Mouse (Mus musculus): ENCODE data around the gene Fau. TPM values are rescaled to one million over a fixed set of nuclear protein-coding genes. Genes with fewer than 3 reads are reported as not detected.

Gene Fau
- total RNA-seq, 2 experiments from 2014 or later: 1,446 to 1,549 TPM

DNA sequence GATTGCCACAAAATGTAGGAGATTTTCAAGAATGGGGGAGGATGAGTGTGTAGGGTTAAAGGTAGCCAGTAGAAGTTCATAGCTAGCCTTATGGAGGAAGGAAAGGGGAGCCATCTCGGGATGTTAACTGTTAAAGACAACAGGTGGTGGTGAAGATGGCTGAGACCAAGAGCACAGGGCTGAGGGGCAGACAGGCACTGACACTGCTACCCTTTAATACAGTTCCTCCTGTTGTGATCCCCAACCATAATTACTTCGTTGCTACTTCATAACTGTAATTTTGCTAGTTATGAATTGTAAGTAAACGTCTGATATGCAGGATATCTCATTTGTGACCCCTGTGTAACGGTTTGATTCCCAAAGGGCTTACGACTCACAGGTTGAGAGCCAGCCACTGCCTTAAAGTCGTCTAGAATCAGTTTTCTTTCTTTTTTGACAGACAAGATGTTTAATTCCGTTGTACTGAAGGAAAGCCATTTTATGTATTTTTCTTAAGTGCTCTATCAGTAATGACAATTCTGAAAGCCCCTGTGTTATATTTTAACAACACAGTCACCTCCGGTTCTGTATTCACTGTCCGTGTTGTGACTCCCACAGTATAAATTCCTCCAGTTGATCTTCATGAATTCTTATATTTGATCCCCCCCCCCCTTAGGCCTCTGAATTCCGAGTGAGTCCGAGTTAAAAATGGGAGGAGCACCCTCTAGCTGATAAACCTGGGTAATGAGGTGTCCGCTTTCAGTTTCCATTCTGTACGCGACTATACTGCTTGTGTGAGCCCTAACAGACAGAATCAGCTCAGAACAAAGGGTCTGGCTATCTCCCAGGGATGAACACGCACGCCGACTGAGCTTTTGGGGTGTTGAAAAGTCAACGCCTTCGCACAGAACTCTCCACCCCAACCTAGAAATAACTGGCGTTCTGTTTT, 12.0 kb upstream of the Fau start:
- no peak for DNase-seq (ENCODE audit: low spot score in 2 of 2)

DNA sequence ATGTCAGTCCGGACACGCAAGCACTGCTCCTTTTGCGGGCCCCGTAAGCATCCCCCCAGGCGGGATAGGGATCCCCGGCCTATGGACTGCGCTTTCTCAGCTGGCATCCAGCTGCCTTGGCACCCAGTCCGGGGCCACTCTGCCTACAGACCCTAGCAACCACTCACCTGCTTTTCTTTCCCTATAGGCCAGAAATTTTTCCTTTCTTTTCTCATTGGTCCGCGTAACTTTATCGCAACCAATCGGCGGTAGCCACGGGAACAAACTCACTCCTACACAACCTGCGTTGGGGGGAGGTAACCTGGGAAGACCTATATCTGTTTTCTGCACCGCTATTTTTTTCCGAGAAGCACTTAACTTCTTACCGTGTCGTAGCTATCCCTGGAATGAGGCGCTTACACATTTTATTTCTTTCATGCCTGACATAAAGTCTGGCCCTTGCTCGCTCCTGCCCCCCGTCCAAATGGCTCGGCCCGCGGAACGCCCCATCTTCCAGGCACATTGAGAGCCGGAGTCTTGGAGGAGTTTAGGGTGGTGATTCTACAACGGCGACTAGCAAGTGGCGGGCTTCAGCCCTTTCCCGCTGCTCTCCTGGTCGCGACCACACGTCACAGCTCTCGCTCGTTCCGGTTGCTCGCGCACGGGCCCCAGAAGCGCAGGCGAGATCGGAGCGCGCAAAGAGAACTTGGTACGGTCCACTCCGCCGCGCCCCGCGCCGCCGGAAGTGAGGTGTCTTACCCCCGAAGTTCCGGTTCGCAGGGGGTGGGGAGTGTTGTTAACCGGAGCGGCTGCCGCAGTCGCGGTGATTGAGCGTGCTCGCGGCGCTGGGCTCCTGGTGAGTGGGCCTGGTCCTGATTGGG, 11.1 kb upstream of the Fau start, which contains the start of gene Syvn1:
Syvn1 (plus strand) TSS at position 283 of the 860 bp plus-strand sequence.
- DNase-seq (ENCODE audit: low spot score in 2 of 2): peak; percentile 65 to 79

DNA sequence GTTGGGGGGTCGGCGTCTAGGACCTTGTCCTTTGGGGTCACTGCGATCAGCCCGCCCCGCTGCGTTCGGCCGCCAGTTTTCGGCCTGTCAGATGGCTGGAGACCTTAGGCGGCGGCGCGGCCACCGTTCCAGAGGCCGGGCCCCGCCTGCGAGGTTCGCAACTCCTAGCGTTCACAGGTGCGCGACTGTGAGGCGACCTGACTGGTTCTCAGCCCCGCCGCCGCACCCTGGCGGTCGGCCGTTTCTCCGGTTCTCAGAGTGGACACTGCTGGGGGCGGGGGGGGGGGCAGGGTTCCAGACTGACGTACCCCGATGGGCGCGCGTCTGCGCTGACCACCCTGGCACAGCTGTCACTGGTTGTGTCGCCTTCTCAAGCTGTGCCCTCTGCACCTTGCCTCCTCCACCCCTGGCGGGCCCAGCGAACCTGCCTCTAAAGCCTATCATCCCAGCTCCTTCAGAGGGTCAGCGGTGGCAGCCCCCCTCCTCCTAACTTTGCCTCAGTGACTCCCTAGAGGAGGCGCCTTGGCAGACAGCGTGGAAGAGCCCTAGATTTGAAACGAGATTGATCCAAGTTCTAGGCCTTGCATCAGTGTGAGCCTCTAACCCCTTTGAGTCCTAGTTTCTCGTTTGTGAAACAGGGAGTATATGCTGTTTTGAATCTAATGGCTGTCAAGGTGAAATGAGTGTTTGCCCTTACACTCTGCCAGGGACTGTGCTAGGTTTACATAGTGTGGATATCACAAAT, 10.3 kb upstream of the Fau start:
- no peak for DNase-seq (ENCODE audit: low spot score in 2 of 2)

DNA sequence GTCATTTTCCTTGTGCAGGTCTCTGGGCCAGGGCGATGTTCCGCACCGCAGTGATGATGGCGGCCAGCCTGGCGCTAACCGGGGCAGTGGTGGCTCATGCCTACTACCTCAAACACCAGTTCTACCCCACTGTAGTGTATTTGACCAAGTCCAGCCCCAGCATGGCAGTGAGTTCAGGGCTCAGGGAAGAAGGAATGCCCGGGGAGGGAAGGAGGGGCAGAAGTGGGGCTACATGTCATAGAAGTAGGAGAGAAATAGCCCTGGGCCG, 9.8 kb upstream of the Fau start:
- DNase-seq (ENCODE audit: low spot score in 2 of 2): no peak

DNA sequence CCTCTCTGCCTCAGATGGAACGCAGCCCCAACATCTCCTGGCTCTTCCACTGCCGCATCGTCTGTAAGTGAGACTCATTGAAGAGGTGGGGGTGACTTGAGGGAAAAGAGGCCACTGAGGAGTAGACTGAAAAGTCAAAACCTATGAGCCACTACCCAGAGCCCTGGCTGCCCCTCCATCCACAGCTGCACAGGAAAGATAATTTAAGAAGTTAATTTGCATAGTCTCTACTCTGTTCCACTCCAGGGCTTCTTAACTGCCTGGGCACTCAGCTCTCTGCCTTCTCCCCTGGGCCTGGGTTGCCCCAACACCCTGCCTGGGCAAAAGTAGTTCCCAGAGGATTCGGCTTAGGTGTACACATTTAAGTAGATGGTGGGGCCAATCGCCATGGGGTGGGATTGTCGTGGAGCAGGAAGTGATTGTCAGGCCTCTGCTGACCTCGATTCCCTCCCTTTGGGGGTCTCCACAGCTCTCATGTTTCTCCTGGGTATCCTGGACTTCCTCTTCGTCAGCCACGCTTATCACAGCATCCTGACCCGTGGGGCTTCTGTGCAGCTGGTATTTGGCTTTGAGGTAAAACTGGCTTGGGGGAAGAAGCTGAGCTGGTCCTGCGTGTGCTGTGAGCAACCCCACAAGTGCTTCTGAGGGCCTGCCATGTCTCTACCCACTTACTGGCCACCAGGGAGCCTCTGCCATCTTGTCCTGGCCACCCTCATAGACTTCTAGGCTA, 8.8 kb upstream of the Fau start:
- no peak for DNase-seq (ENCODE audit: low spot score in 2 of 2)

DNA sequence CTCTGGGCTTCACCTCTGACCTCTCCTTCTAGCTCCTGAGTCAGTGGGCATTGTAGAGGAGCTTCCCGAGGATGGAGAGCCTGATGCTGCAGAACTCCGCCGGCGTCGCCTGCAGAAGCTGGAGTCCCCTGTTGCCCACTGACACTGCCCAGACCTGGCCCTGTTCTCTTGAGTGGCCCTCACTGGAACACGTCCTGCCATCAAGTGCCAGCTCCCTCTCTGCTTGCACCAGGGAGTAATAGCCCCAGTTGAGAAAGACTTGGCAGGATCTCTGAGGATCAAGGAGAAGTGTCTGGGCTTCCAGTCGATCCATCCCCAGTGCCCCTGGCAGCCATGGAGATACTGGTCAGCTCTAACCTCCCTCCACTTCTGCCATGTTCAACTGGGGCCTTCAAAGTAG, 5.1 kb upstream of the Fau start:
- DNase-seq (ENCODE audit: low spot score in 2 of 2): no peak

DNA sequence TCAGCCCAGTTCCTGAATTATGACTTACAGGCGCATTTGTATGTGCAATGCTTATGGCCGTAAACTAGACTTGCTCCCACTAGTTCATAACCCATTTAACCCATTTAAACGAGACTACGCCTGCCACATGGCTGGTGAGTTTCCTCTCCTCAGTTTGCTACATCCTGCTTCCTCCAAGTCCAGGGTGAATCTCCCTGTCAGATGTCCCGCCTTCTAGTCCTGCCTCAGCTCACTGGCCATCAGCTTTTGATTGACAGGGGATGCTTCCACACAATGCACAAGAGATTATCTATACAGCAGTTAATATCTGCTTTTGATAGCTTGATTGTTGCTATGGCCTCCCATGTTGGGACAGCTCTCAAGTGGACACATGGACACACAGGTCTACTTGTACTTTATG, 3.3 kb upstream of the Fau start:
- DNase-seq (ENCODE audit: low spot score in 2 of 2): no peak

DNA sequence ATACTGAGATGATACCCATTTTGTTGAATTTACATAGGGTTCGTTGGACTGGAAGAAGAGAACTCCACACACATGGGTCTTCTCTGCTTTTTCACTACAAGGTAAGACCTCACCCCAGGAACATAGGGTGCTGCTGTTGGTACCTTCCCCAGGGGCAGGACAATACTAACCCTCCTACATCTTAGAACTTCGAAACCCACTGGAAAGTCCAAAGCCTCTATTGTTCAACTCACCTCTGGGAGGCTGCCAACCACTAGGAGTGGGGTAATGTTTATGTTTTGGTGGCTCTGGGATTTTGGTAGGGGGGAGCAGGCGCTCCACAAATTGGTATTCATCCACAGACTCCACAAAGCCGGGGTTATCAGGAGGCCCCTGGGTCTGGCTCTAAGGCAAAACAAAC, 948 bp upstream of the Fau start:
- DNase-seq (ENCODE audit: low spot score in 2 of 2): no peak

DNA sequence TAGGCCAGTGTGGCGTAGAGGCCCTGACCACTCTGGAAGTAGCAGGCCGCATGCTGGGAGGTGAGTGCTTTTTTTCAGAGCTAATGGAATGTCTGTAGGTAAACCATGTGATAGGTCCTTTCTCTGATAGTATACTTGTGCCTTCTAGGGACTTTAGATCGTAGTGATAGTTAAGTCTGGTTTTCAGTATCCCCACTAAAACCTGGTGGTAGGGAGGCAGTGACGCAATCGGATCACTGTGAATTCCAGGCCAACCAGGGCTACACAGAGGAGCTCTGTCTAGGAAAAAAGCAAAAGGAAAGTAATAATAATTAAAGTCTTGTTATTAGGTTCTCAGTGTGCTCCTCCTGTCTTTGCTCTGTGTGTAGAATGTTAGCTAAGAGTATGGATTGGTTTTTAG, 869 bp downstream of the Fau start:
- DNase-seq (ENCODE audit: low spot score in 2 of 2): no peak

DNA sequence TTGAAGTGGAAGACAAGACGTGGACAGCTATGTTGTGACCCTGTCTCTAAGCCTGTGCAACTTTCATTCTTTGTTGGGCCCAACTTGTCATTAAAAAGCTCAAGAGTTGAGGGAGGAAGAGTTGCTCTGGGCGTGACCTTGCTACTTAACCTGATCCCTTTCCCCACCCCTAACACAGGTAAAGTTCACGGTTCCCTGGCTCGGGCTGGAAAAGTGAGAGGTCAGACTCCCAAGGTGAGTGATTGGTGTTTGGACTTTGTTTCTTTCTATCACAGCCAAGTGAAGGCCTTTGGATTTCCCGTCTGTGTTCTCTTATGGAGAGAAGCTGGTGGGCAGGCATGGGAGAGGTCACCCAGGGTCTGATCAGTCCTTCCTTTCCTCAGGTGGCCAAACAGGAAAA, 1.3 kb downstream of the Fau start:
- DNase-seq (ENCODE audit: low spot score in 2 of 2): no peak

DNA sequence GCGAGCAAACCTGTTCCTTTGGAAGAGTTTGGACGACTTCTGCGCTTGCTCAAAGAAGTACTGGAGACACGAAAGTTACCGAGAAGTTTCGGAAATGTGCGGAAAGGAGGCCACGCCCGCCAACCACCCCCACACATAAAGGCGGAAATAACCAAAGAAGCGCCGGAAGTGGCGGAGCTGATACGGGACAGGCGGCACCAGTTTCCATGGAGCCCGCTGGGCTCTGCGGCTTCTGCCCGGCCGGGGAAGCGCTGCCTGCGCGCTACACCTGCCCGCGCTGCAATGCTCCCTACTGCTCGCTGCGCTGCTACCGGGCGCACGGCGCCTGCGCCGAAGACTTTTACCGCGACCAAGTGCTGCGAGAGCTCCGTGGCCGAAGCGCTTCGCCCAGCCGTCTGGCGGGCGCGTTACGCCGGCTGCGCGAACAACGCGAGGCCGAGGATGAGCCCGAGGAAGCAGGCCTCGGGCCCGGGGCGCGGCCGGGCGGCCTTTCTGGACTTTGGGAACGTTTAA, 3.4 kb downstream of the Fau start, which contains the start of gene Znhit2:
Znhit2 (plus strand) TSS at position 172 of the 513 bp plus-strand sequence.
- peak; percentile 74 to 87 for DNase-seq (ENCODE audit: low spot score in 2 of 2)

DNA sequence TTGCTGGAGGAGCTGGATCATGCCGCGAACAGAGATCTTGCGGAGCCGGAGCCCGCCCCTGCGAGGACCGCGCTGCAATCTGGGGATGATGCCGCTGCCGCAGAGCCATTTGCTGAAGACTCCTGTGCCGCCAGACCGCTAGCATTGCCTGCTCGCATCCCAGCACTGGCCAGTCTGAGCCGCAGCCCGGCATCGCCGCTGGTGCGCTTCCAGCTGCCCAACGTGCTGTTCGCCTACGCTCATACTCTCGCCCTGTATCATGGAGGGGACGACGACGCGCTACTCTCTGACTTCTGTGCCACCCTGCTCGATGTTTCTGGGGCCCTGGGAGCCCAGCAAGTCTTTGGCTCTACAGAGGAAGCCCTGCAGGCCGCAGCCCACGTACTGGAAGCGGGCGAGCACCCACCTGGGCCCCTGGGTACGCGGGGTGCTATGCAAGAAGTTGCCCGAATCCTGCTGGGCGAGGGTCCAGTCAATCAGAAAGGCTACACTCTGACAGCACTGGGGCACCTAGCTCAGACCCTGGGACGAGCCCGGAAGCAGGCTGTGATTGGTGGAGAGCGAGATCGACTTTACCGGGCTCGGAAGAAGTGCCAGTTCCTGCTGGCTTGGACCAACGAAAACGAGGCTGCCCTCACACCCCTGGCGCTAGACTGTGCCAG, 4.1 kb downstream of the Fau start:
- no peak for DNase-seq (ENCODE audit: low spot score in 2 of 2)

DNA sequence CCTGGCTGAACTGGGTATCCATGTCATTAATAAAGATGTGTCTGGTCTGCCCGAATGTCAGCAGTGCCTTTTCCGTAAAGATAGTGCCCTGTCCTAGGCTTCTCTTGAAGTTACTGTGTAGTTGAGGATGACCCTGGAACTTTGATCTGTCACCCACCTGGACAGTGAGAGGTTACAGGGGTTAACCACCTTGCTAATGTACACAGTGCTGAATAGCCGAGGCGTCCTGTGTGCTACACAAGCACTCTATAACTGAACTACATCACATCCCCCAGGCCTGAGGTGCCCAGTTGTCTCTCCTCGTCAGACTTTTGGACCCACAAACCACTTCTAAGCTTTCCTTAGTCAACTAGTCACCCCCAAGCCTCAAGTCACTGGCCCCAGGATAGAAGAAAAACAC, 4.8 kb downstream of the Fau start:
- DNase-seq (ENCODE audit: low spot score in 2 of 2): no peak

DNA sequence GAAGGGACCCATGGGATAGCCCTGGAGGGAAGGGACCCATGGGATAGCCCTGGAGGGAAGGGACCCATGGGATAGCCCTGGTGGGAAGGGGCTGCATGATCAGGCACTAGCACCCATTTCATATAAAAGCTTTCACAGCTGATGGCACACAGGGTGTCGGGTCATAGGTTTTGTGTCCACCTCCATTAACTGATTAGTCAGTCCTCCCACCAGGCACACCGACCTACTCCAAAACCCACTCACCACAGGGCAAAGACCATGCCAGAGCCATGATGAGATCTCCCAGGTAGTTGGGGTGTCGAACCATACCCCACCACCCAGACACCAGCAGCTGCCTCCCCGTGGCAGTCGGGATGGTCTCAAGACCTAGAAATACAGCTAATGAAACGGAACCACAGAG, 5.4 kb downstream of the Fau start:
- DNase-seq (ENCODE audit: low spot score in 2 of 2): no peak

DNA sequence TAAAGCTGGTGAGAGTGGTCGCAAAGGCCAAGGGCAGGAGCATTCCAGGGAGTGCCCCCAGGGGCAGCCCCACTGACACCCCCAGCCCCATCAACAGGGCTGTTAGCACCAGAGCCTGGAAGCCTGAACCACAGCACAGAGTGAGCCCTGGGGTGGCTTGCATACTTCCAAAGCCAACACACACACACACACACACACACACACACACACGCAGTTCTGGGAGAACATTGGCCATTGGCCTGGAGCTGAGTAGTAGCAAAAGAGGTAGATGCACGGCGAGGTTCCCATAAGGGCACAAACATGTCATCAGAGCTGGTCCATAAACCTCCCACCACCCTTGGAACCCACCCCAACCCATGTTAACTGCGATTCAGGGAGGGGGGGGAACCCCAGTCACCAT, 8.9 kb downstream of the Fau start:
- no peak for DNase-seq (ENCODE audit: low spot score in 2 of 2)

DNA sequence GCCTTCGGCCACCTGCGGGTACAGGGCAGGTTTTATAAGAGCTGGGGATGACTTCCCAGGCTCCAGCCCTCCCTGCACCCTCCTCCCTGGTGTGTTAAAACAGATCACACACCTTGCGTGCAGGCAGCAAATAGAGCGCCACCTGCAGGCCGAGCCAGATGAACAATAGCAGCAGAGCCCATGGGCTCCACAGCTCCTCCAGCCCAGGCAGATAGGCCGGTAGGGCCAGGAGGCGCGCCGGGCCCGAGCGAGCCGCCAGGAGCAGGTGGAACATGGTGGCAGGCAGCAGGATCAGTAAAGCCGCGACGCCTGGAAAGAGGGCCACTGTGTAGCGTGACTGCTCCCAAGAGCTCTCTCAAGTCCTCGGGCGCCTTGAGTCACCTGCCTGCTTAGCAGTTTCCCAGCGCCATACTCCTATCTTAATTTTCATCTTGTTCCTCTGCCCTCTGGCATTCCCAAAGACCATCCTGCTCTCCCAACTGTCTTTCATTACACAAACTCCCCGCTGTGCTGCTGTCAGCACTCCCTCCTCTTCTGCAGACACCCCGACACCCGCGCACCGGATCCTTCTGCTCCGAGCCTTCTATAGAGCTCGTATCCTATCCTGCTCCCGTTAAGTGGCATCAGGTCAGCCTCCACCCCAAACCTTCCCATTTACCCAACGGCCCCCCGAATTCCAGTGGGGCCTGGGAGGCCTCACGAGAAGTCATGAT, 9.5 kb downstream of the Fau start:
- DNase-seq (ENCODE audit: low spot score in 2 of 2): peak; percentile 54 to 72

DNA sequence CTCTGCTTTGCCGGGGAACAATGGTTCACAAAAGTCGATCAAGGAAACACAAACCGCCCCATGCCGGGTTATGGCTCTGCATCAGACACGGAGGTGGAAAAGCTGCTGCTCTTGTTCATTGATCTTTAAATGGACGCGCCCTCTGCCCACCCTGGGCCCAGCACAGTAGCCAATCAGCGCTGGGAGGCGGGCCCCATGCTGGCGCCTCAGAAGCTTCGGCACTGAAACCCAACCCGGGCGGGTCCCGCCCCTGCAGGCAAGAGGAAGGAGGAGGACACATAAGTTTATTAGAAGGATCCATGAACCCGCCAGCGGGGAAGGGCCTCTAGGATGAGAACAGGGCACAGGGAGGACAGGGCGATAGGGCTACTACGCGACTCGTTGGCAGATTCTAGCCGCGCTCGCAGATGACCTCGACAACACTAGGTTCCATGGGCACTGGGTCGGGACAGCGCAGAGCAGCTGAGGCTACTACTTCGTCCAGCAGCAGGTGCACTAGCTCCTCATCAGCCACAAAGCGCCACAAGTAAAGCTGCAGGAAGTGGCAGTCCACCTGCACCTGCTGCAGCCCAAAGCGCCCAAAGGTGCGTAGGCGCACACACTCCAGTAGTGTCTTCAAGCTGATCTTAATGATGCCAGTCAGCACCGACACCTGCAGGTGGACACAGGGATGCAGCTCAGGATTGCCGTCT, 10.2 kb downstream of the Fau start, which contains the start of gene Tm7sf2:
Tm7sf2 (minus strand) TSS at position 650 of the 692 bp plus-strand sequence.
- peak; percentile 83 to 93 for DNase-seq (ENCODE audit: low spot score in 2 of 2)

DNA sequence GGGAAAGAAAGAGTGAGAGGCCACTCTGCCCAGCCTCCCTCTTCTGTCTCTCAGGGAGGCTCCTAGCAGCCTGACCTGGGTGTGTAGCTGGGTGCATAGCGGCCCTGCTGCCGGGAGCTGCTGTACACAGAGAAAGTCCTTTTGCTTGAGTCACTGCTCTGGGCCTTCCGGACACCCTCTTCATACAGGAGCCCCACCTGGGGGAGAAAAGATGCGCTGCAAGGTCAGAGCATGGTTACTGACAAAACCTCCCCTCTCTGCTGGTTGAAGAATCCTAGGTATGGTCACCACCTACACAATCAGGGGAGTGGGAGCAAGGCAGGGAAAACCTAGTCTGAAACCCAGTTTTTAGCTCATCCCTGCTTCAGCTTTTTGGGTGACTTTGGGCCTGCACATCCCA, 11.3 kb downstream of the Fau start:
- DNase-seq (ENCODE audit: low spot score in 2 of 2): no peak

DNA sequence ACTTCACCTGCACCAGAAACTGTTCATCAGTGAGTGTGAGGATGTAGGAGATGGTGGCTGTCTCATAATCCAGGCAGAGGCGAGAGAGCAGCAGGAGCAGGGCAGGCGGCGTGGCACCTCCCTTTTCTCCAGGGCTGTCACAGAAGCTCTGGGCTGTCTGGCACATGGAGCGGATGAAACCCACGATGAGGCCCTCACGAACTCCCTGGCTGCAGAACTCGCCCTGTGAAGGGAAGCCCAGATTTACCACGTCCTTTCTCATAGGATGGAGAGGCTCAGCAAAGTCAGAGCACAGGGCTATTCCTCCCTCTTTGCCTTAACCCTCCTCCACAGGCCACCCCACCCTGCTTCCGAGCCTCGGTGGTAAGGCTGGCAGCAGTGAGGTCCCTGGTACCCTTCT, 12.2 kb downstream of the Fau start:
- DNase-seq (ENCODE audit: low spot score in 2 of 2): no peak
